Mouse (Mus musculus): ENCODE measurements around the gene Faim.

GRCm38 (mm10) chr9:98994103-98994502 is 7.9 kb downstream of the Faim start:
- TF ChIP-seq CTCF (IDR thresholded peaks at IDR 0.05; ENCODE audit: low read depth): no peak
- no peak for TF ChIP-seq EP300 (optimal IDR thresholded peaks at IDR 0.05)

Measured in stomach, postnatal 0 days (tissue).